Mouse (Mus musculus) spleen, embryonic (tissue): ENCODE data around the gene Fank1.

Experiments
- CTCF ChIA-PET: fragments of 350-600 bp; sonication (Branson Sonifier 250); formaldehyde crosslinking; loops from one replicate; lab custom pipeline; 2022; lab: Charles Lee

Fank1 gene

DNA sequence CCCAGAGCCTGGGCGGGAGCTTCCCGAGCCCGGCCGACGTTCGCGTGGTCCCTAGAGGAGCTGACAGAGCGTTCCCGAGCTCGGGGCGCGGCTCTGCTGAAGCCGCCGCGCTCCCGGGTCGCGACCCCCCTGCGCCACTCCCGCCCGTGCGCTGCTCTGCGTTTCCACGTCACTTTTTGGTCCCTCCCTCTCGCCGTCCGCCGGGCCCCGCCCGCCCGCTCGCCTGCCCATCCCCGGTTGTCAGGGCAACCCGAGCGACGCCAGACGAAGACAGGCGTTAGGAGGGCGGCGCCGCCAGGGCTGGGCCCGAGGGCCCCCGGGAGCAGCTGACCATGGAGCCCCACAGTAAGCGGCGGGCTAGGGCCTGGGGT lies at the start of gene Fank1:
Gene Fank1, plus strand, starts transcription at position 236 of the 371 bp plus-strand sequence.
- CTCF ChIA-PET = interaction anchor here (0.6 kb wide), 1 partner anchor 140 kb away, joined by 3 read pairs; no protein-coding TSS in a partner anchor

GRCm38 (mm10) chr7:133727027-133727426 lies 49.6 kb upstream of the Fank1 start:
- CTCF ChIA-PET = no interaction called here

GRCm38 (mm10) chr7:133729351-133729750 lies 47.3 kb upstream of the Fank1 start:
- CTCF ChIA-PET = no interaction called here

GRCm38 (mm10) chr7:133730324-133731191 lies 46.1 kb upstream of the Fank1 start:
- CTCF ChIA-PET = interaction anchor here (0.8 kb wide), 1 partner anchor 922 kb away, joined by 5 read pairs; no protein-coding TSS in a partner anchor

- CTCF ChIA-PET = no interaction called here
These were observed 44.6 kb upstream of the Fank1 start for GRCm38 (mm10) chr7:133731971-133732645.

- CTCF ChIA-PET = no interaction called here
These were observed 36.1 kb upstream of the Fank1 start for GRCm38 (mm10) chr7:133740558-133740957.

GRCm38 (mm10) chr7:133742530-133743325 lies 33.9 kb upstream of the Fank1 start:
- CTCF ChIA-PET = no interaction called here

GRCm38 (mm10) chr7:133743611-133744010 lies 33.0 kb upstream of the Fank1 start:
- CTCF ChIA-PET = no interaction called here

- CTCF ChIA-PET = no interaction called here
These were observed 32.5 kb upstream of the Fank1 start for GRCm38 (mm10) chr7:133744209-133744608.

GRCm38 (mm10) chr7:133744701-133745100 lies 32.0 kb upstream of the Fank1 start:
- CTCF ChIA-PET = no interaction called here

DNA sequence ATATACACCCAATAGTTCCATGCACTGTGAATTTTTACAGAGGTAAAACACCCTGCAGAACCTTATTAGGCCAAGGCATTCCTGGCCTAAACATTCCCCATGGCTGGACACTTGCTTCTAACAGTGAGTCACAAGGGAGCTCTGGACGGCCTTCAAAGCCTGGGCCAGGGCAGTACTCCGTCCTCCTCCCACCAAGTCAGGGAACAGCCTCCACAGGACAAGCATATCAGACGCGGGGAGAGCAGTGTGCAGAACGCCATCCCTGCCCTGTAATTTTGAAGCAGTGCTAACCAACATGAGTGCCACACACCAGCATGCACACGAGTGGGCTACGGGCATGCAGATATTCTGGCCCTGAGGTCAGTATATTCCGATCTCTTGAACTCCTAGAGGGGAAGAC lies 29.3 kb upstream of the Fank1 start:
- CTCF ChIA-PET = no interaction called here

DNA sequence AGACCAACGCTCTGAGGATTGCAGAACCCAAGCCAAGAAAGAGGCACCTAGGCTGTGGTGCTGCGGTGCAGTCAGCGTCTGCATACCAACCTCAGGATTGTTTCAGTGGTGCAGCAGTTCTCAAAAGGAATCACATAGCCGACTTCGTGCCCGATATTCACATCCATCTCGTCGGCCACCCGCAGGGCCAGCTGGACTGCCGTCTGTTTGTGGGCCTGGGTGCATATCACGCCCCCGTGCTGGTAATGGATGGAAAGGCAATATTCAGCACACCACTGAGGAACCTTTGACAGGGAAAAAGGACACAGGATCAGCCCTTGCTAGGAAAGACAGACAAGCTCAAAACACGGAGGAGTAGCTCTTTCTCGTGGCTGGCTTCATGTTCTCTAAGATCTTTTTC lies 27.9 kb upstream of the Fank1 start:
- CTCF ChIA-PET = no interaction called here

- CTCF ChIA-PET = no interaction called here
These were observed 26.0 kb upstream of the Fank1 start for GRCm38 (mm10) chr7:133750666-133751065.

DNA sequence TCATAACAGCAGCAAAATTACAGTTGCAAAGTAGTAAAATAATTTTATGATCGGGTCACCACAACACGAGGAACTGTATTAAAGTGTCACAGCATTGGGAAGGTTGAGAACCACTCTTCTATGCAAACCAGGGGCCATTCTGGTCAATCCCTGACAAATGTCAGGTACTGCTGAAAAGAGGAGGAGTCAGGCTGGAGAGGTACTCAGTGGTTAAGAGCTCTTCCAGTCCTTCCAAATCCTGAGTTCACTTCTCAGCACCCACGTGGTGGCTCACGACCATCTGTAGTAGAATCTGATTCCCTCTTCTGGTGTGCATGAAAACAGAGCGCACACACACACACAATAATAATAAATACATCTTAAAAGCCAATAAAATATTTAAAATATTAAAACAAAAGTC lies 25.5 kb upstream of the Fank1 start:
- CTCF ChIA-PET = no interaction called here

DNA sequence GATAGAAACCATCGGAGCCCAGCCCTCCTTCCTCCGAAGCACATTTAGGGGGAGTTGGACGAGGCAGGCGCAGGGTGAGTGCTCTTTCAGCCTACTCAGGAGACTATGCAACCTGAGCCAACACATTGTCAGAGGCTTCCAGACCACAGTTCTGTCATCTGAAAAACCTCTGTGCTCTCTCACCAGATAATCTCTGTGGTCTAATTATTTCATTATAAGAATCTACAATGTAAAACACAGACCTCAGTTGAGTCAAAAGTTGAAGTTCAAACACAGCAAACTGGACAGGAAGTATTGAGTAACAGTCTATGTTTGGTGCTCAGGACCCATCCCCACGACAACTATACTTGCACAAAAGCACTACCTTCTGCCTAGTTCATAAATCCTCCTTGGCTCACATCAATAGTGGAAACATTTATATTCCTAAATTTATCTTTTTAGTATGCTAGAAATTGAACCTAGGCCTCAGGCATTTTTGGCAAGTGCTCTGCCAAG lies 18.7 kb upstream of the Fank1 start:
- CTCF ChIA-PET = no interaction called here

- CTCF ChIA-PET = no interaction called here
These were observed 17.9 kb upstream of the Fank1 start for GRCm38 (mm10) chr7:133758716-133759115.

- CTCF ChIA-PET = interaction anchor here (0.6 kb wide), 1 partner anchor 24 kb away, joined by 16 read pairs; no protein-coding TSS in a partner anchor
These were observed 16.9 kb upstream of the Fank1 start for GRCm38 (mm10) chr7:133759611-133760353.

GRCm38 (mm10) chr7:133762696-133763095 lies 14.0 kb upstream of the Fank1 start:
- CTCF ChIA-PET = no interaction called here

- CTCF ChIA-PET = interaction anchor here (0.7 kb wide), 1 partner anchor 11 kb away, joined by 5 read pairs; no protein-coding TSS in a partner anchor
These were observed 12.2 kb upstream of the Fank1 start for GRCm38 (mm10) chr7:133764425-133764824.

DNA sequence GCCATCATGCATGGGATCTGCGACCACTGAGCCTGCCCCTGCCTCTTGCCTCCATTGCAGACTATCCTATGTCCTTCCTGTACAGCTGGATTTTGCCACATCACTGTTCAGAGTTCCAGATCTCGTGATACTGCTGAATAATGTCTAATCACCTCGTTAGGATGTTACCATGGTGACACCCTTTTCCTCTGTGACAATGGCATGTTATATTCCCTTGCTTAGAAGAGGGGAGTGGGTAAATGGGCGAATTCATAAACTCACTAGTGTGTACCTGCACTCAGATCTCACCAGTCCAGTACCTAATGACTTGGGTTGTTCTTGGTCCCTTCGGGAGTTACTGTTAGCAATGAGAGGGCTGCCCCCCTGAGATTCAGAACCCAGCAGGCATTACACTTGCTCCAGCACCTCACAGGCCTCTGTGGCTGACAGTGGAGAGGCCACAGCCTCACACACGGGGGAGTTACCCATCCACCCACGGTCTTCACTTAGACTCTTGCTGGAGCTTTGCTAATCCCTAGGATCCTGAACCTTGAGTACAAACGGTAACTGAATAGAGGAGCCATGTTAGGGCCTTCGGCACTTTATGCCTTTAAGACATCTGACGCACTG lies 11.3 kb upstream of the Fank1 start:
- CTCF ChIA-PET = no interaction called here

- CTCF ChIA-PET = no interaction called here
These were observed 10.8 kb upstream of the Fank1 start for GRCm38 (mm10) chr7:133765849-133766243.
